Comparison of ENCODE assay signal across 22 mouse cellular contexts in the genomic region with DNA sequence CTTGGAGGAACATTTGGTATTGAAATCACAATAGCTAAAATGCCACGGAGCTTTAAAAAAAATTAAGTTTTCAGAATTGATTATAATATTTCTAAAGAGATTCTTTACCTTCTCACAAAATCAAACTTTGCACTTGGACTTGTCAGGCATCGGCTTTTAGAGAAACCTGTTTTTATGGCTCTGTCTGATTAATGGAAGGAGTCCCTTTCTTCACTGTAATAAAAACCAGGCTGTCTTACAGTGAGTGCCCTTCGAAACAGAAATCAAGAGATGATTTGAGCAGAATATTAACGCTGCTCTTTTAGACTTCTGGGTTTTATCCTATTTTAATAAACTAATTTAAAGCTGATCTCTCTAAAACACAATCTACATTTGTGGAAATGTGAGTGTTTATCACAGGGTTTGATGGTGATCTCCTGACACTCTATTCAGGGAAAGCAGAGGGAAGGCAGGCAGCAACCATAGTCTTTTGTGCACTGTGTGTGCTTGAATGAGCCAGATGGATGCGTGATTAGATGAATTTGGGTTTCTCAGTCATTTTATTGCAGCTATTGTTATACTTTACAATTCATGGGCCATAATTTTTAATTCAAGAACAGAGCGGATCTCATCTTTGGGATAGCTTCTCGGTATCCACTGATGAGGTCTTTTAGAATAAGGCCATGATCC.
DNase-seq lines count a peak whose midpoint lies in the region; ATAC-seq and TF ChIP-seq lines count a peak whose summit lies in the region.
"Had no signal": no experiment of that assay in that cellular context is flagged by ENCODE, and none has a peak within 500 bp of the region (broad histone marks: within the 10 kb centered on the region; RNA-seq: fewer than 3 reads in every experiment).

No protein-coding gene starts in this region.

- no peak overlapping the region for H3K4me2 ChIP-seq in forebrain, embryonic 13.5 days
- H3K4me2 ChIP-seq in neural tube, embryonic 14.5 days (ENCODE audit: low read depth, low read length) = no peak overlapping the region
- H3K4me2 ChIP-seq: embryonic facial prominence, embryonic 12.5 days; hindbrain, embryonic 13.5 days; limb, embryonic 13.5 days; liver, embryonic 11.5 days; midbrain, embryonic 12.5 days had no signal

- no peaks in the 10 kb centered on the region for H3K27me3 ChIP-seq in forebrain, embryonic 13.5 days
- no peaks in the 10 kb centered on the region for H3K27me3 ChIP-seq in neural tube, embryonic 14.5 days (ENCODE audit: control insufficient read depth, insufficient read depth, low read length)
- H3K27me3 ChIP-seq: CH12.LX; embryonic facial prominence, embryonic 12.5 days; hindbrain, embryonic 13.5 days; limb, embryonic 13.5 days had no signal

- H3K36me3 ChIP-seq in forebrain, embryonic 13.5 days (ENCODE audit: poor library complexity, severe bottlenecking) = no peaks in the 10 kb centered on the region
- no peaks in the 10 kb centered on the region for H3K36me3 ChIP-seq in neural tube, embryonic 14.5 days (ENCODE audit: control insufficient read depth, insufficient read depth, low read length)
- H3K36me3 ChIP-seq: embryonic facial prominence, embryonic 12.5 days; hindbrain, embryonic 13.5 days; limb, embryonic 13.5 days; midbrain, embryonic 12.5 days had no signal

- H3K9me3 ChIP-seq in forebrain, embryonic 13.5 days (replicated peaks) = no peaks in the 10 kb centered on the region
- no peaks in the 10 kb centered on the region for H3K9me3 ChIP-seq in neural tube, embryonic 14.5 days (ENCODE audit: control insufficient read depth, low read length)
- H3K9me3 ChIP-seq: embryonic facial prominence, embryonic 12.5 days; hindbrain, embryonic 13.5 days; limb, embryonic 13.5 days; midbrain, embryonic 12.5 days had no signal

- peak; percentile 24 for DNase-seq in embryo, embryonic 10.5 days (ENCODE audit: low spot score)
- no peak for DNase-seq in embryo, embryonic 10 days (ENCODE audit: low spot score)
- no peak for DNase-seq in layer of hippocampus, adult 2 months (ENCODE audit: low spot score in 2 of 2)
- no peak for DNase-seq in layer of hippocampus, adult 11-12 months (ENCODE audit: low spot score)
- no peak for DNase-seq in thymus, postnatal 25 days
- DNase-seq in frontal cortex, postnatal 36 days (ENCODE audit: low spot score in 2 of 2) = no peak
- DNase-seq: adrenal gland, adult 8-10 months; cerebellum, adult 8-10 months; gastrocnemius, postnatal 14 days; kidney, adult 11 months; lung, postnatal 36 days; thymus, adult 2 months; thymus, postnatal 4 days had no signal

- H3K27ac ChIP-seq in layer of hippocampus, adult 2 months = peak overlapping the region; percentile 73
- H3K27ac ChIP-seq in forebrain, embryonic 13.5 days = peak overlapping the region; percentile 8; the same call in 1 of the 2 replicates
- H3K27ac ChIP-seq in neural tube, embryonic 14.5 days (ENCODE audit: low read depth, low read length) = peak overlapping the region; percentile 39; the same call in 1 of the 2 replicates
- H3K27ac ChIP-seq: embryonic facial prominence, embryonic 12.5 days; limb, embryonic 13.5 days; midbrain, embryonic 12.5 days had no signal

- ATAC-seq in forebrain, embryonic 13.5 days = no peak
- no peak for ATAC-seq in neural tube, embryonic 14.5 days (ENCODE audit: low read depth)
- ATAC-seq: inflammation-experienced regulatory T-cells, adult 6 months had no signal

- 32% methylated on average over 7 of the region's 7 CpGs for WGBS in forebrain, embryonic 13.5 days
- 19% methylated on average over 7 of the region's 7 CpGs for WGBS in neural tube, embryonic 14.5 days

- no peak overlapping the region for H3K4me3 ChIP-seq in layer of hippocampus, adult 2 months
- no peak overlapping the region for H3K4me3 ChIP-seq in forebrain, embryonic 13.5 days
- no peak overlapping the region for H3K4me3 ChIP-seq in neural tube, embryonic 14.5 days (ENCODE audit: low read depth, low read length)
- H3K4me3 ChIP-seq: embryonic facial prominence, embryonic 12.5 days; hindbrain, embryonic 13.5 days; limb, embryonic 13.5 days; midbrain, embryonic 12.5 days had no signal

- TF ChIP-seq CTCF in layer of hippocampus, adult 2 months (conservative IDR thresholded peaks at IDR 0.05) = no peak

- H3K4me1 ChIP-seq in forebrain, embryonic 13.5 days = peaks cover 38% of the 10 kb centered on the region
- peaks cover 10% of the 10 kb centered on the region; the same call in 1 of the 2 replicates for H3K4me1 ChIP-seq in neural tube, embryonic 14.5 days (ENCODE audit: control insufficient read depth, insufficient read depth, low read length)

- no peak overlapping the region for H3K9ac ChIP-seq in forebrain, embryonic 13.5 days
- H3K9ac ChIP-seq in neural tube, embryonic 14.5 days (replicated peaks; ENCODE audit: low read depth, low read length) = no peak overlapping the region
- H3K9ac ChIP-seq: embryonic facial prominence, embryonic 12.5 days; hindbrain, embryonic 13.5 days; limb, embryonic 13.5 days; midbrain, embryonic 12.5 days had no signal

Comparison
In these comparisons a context has a peak if more than half of its experiments do, and no peak if none do; other contexts are left out.
1. H3K27ac ChIP-seq: peak in every context shown above with its lines; median percentile 73 in layer of hippocampus, adult 2 months; 39 in neural tube, embryonic 14.5 days; 8 in forebrain, embryonic 13.5 days.